ENCODE assay signal across 20 mouse cellular contexts in genomic region chr1:59457873-59458272, GRCm38 (mm10). TPM values are rescaled to one million over a fixed set of nuclear protein-coding genes. Genes with fewer than 3 reads are reported as not detected.
DNase-seq lines count a peak whose midpoint lies in the region; ATAC-seq and TF ChIP-seq lines count a peak whose summit lies in the region.
"Had no signal": no experiment of that assay in that cellular context is flagged by ENCODE, and none has a peak within 500 bp of the region (broad histone marks: within the 10 kb centered on the region; RNA-seq: fewer than 3 reads in every experiment).

No protein-coding gene starts in this region.

- no peak overlapping the region for H3K9ac ChIP-seq in kidney, postnatal 0 days (ENCODE audit: low read depth, low read length)
- no peak overlapping the region for H3K9ac ChIP-seq in stomach, embryonic 15.5 days
- H3K9ac ChIP-seq: embryonic facial prominence, embryonic 13.5 days; heart, embryonic 15.5 days; hindbrain, embryonic 13.5 days; liver, embryonic 15.5 days; neural tube, embryonic 12.5 days had no signal

- no peaks in the 10 kb centered on the region for H3K9me3 ChIP-seq in kidney, postnatal 0 days (replicated peaks; ENCODE audit: low read length)
- H3K9me3 ChIP-seq in stomach, embryonic 15.5 days = no peaks in the 10 kb centered on the region
- H3K9me3 ChIP-seq: embryonic facial prominence, embryonic 13.5 days; heart, embryonic 15.5 days; hindbrain, embryonic 13.5 days; liver, embryonic 15.5 days; megakaryocyte, embryonic 14.5 days; neural tube, embryonic 12.5 days had no signal

- WGBS in kidney, postnatal 0 days = 64% methylated on average over 4 of the region's 4 CpGs
- WGBS in stomach, embryonic 15.5 days = 55% methylated on average over 4 of the region's 4 CpGs

- H3K27me3 ChIP-seq in kidney, postnatal 0 days (ENCODE audit: insufficient read depth, low read length) = no peaks in the 10 kb centered on the region
- no peaks in the 10 kb centered on the region for H3K27me3 ChIP-seq in stomach, embryonic 15.5 days (replicated peaks)
- H3K27me3 ChIP-seq: embryonic facial prominence, embryonic 13.5 days; hindbrain, embryonic 13.5 days; liver, embryonic 15.5 days; neural tube, embryonic 12.5 days had no signal

- H3K27ac ChIP-seq in kidney, postnatal 0 days = no peak overlapping the region
- H3K27ac ChIP-seq in stomach, embryonic 15.5 days = no peak overlapping the region
- H3K27ac ChIP-seq: forebrain, embryonic 10.5 days; heart, embryonic 15.5 days; liver, embryonic 15.5 days; neural tube, embryonic 12.5 days had no signal

- peak; percentile 66 for DNase-seq in kidney, postnatal 0 days (ENCODE audit: low spot score)
- DNase-seq in kidney, adult 8-10 months = no peak
- peak; percentile 65 for DNase-seq in adipocyte (ENCODE audit: low spot score)
- DNase-seq in gonadal fat pad, adult 2 months (ENCODE audit: low read depth) = peak; percentile 94
- DNase-seq in adrenal gland, postnatal 36 days = no peak
- no peak for DNase-seq in neural tube, embryonic 10.5 days (ENCODE audit: extremely low spot score, low spot score)
- DNase-seq: adrenal gland, adult 8-10 months; cerebellum, adult 8-10 months; gastrocnemius, postnatal 10 days; kidney, postnatal 10 days; thymus, postnatal 4 days had no signal

- no peak for TF ChIP-seq CTCF in kidney, postnatal 0 days (IDR thresholded peaks at IDR 0.05; ENCODE audit: low read depth)

- H3K4me1 ChIP-seq in kidney, postnatal 0 days (replicated peaks; ENCODE audit: insufficient read depth, low read length) = no peaks in the 10 kb centered on the region
- peaks cover 8% of the 10 kb centered on the region for H3K4me1 ChIP-seq in stomach, embryonic 15.5 days
- H3K4me1 ChIP-seq: liver, embryonic 15.5 days had no signal

- H3K4me3 ChIP-seq in kidney, postnatal 0 days (replicated peaks; ENCODE audit: low read depth, low read length) = no peak overlapping the region
- H3K4me3 ChIP-seq in stomach, embryonic 15.5 days (replicated peaks) = no peak overlapping the region
- H3K4me3 ChIP-seq: embryonic facial prominence, embryonic 13.5 days; forebrain, embryonic 10.5 days; heart, embryonic 15.5 days; hindbrain, embryonic 13.5 days; liver, embryonic 15.5 days; megakaryocyte, embryonic 14.5 days; neural tube, embryonic 12.5 days had no signal

- no peak for ATAC-seq in kidney, postnatal 0 days (replicated peaks; ENCODE audit: low FRiP score, low read depth)
- peak; percentile 50; the same call in 1 of the 2 replicates for ATAC-seq in stomach, embryonic 15.5 days (ENCODE audit: insufficient read depth, low FRiP score, low read depth)
- ATAC-seq: CD4-positive, CD25-positive, alpha-beta regulatory T cell, adult 4 months had no signal

- no peak overlapping the region for H3K4me2 ChIP-seq in kidney, postnatal 0 days (ENCODE audit: low read length)
- no peak overlapping the region for H3K4me2 ChIP-seq in stomach, embryonic 15.5 days
- H3K4me2 ChIP-seq: heart, embryonic 15.5 days; liver, embryonic 15.5 days; neural tube, embryonic 12.5 days had no signal

- H3K36me3 ChIP-seq in kidney, postnatal 0 days (ENCODE audit: insufficient read depth, low read length) = no peaks in the 10 kb centered on the region
- no peaks in the 10 kb centered on the region for H3K36me3 ChIP-seq in stomach, embryonic 15.5 days
- H3K36me3 ChIP-seq: embryonic facial prominence, embryonic 13.5 days; forebrain, embryonic 10.5 days; heart, embryonic 15.5 days; hindbrain, embryonic 13.5 days; liver, embryonic 15.5 days; neural tube, embryonic 12.5 days had no signal

RNA-seq across cellular contexts. Expression of gene Fzd7, which starts 24.4 kb away (rescaled TPM):
- polyA plus RNA-seq in kidney, postnatal 0 days (2015; fragmentation: Nextera tagmentation; extraction: Ambion mirVana) = 15.2 and 17.9 TPM in 2 replicates
- polyA plus RNA-seq in gonadal fat pad, adult 2 months (2012; rRNA removed) = 9.5 and 10.2 TPM in 2 replicates
- polyA plus RNA-seq in stomach, embryonic 15.5 days (2015; fragmentation: Nextera tagmentation; extraction: Ambion mirVana) = 7.7 and 9.6 TPM in 2 replicates
- 10 to 100 TPM; 11.2 to 17.7 TPM for total RNA-seq in adrenal gland, postnatal 36 days (2021)
- polyA plus RNA-seq: CD4-positive, CD25-positive, alpha-beta regulatory T cell, adult 4 months had no signal

RNA-seq across cellular contexts. Expression of gene Gm973, which starts 58.2 kb away (rescaled TPM):
- 1.6 and 2.5 TPM in 2 replicates for polyA plus RNA-seq in kidney, postnatal 0 days (2015; fragmentation: Nextera tagmentation; extraction: Ambion mirVana)
- 1.2 and 2.0 TPM in 2 replicates for polyA plus RNA-seq in gonadal fat pad, adult 2 months (2012; rRNA removed)
- polyA plus RNA-seq in stomach, embryonic 15.5 days (2015; fragmentation: Nextera tagmentation; extraction: Ambion mirVana) = 0.39 and 0.55 TPM in 2 replicates
- total RNA-seq in adrenal gland, postnatal 36 days (2021) = 10 to 100 TPM in 1 of 2 experiments, under 1 TPM in 1; 0.86 to 23.1 TPM
- polyA plus RNA-seq: liver, embryonic 15.5 days had no signal

Comparison
In these comparisons a context has a peak if more than half of its experiments do, and no peak if none do; other contexts are left out.
1. DNase-seq: peak in kidney, postnatal 0 days (single experiment), adipocyte (single experiment) and gonadal fat pad, adult 2 months (single experiment); none in kidney, adult 8-10 months (0 of 2), adrenal gland, postnatal 36 days (0 of 2) and neural tube, embryonic 10.5 days (single experiment).